Mouse (Mus musculus) T-helper 17 cell (primary cell): ENCODE measurements around the gene Enkur.
"Not testable (repeated sequence)": the region's sequence is repeated elsewhere in the genome, so short reads cannot be mapped to it uniquely, and the experiment has no call there.

Experiments used
- in situ Hi-C, 2 experiments: fragments of 300-600 bp; cut with MboI, MseI; formaldehyde crosslinking; loops; 1 replicate in 1 of 2; 2 replicates in 1 of 2; pipeline ENCODE4 v1.15.1; 2025; ENCODE audit warnings: high pct_unique_total_duplicates in 2 of 2

Gene Enkur

DNA sequence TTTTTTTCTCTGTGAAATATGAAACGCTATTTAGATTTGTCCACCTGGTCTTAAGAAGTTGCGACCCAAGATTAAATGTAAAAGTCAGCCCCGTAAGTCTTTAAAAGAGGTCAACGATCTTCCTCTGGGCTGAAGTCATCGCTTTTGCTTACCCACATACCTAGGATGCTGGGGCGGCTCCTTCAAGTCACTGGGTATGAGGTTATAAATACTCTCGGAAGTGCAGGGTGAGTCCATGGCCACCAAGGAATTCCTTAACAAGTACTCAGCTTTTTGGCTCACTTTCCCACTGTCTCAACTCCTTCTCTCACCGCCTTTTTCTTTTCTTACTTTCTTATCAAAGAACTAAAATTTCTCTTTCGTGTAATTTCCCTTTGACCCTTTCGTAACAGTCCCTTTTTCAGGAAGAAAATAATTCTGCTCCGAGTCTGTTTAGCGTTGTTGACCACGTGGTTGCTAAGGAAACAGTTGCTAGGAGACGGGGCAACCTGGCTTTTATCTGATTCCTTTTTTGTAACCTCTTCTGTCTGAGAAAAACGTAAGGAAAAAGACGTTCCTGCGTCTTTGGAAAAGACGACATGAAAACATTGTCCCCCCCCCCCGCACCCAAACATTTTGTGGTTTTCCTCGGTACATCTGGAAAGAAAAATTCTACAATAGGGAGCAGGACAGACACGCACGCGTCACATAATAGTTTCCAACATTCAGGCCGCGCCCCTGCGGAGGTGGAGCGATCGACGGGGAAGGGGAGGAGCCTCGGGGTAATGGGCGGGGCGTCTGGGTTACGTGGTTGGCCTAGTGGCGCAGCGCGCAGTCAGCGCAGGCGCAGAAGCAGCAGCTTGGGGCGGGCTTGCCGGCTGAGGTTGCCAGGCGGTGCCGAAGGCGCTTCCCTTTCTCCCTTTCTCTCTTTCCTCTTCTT, at the start of gene Enkur, which contains the start of gene Thnsl1:
TSS of gene Enkur (minus strand) at position 454 of the 919 bp plus-strand sequence.
TSS of gene Thnsl1 (plus strand) at position 813 of the 919 bp plus-strand sequence.
- in situ Hi-C loops, result loop anchor here (5.0 to 25.0 kb wide), 4 partner anchors 238 to 1582 kb away; partner anchors contain the start of gene Arhgap21 (in 2 of the 2)

- in situ Hi-C loops, result no loop called here
Observed at GRCm38 (mm10) chr2:21254308-21254707, 49.1 kb upstream of the Enkur start.

GRCm38 (mm10) chr2:21253644-21254043, 48.5 kb upstream of the Enkur start:
- in situ Hi-C loops, result no loop called here

GRCm38 (mm10) chr2:21245477-21246102, 40.4 kb upstream of the Enkur start:
- in situ Hi-C loops, result no loop called here

- in situ Hi-C loops, result no loop called here
Observed at GRCm38 (mm10) chr2:21244986-21245385, 39.8 kb upstream of the Enkur start.

GRCm38 (mm10) chr2:21244104-21244503, 38.9 kb upstream of the Enkur start:
- in situ Hi-C loops, result not testable (repeated sequence)

DNA sequence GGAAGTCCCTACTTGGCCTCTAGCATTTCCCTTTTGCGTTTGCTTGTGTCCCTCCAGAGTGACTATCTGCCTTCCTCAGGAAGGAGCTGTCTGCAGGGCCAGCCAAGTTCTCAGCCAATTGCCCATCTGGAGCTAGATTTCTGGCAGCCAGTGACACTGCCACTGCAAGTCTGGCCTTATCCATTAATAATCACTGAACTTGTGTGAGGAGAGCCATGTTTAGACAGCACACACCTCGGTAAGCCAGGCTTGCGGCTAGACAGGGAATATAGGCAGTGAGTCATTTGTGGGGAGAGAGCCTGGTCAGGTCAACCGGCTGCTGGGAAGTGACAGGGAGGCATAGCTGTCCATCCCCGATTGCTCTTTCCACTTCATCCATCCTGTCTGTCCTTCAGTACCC, 31.7 kb upstream of the Enkur start:
- in situ Hi-C loops, result loop anchor here in 1 of 2 experiments (10.0 kb wide), 1 partner anchor 1178 kb away; no protein-coding TSS in a partner anchor

DNA sequence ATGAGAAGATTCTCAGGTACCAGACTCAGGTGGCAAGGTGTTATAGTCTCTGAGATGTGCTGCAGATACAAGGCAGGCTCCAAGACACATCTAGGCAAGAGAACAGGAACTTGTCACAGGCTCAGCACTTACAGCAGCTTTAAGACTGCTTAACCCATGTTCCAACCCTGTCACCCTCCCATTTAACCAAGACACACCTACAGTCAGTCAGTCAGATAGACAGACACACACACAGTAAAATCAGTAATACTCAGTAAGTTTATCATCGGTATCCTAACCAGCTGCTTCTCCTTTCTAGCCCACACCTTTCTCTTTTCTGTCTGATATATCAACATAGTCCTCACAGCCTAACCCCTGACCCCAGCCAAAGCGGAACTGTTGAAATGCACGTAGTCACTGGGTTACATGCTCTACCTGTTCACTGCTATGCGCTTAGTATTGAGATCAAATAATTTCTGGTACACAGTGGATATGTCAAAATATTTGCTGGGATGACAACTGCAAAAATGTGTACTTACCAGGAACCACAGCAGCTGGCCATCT, 30.8 kb upstream of the Enkur start:
- in situ Hi-C loops, result loop anchor here in 1 of 2 experiments (10.0 kb wide), 1 partner anchor 1179 kb away; no protein-coding TSS in a partner anchor

DNA sequence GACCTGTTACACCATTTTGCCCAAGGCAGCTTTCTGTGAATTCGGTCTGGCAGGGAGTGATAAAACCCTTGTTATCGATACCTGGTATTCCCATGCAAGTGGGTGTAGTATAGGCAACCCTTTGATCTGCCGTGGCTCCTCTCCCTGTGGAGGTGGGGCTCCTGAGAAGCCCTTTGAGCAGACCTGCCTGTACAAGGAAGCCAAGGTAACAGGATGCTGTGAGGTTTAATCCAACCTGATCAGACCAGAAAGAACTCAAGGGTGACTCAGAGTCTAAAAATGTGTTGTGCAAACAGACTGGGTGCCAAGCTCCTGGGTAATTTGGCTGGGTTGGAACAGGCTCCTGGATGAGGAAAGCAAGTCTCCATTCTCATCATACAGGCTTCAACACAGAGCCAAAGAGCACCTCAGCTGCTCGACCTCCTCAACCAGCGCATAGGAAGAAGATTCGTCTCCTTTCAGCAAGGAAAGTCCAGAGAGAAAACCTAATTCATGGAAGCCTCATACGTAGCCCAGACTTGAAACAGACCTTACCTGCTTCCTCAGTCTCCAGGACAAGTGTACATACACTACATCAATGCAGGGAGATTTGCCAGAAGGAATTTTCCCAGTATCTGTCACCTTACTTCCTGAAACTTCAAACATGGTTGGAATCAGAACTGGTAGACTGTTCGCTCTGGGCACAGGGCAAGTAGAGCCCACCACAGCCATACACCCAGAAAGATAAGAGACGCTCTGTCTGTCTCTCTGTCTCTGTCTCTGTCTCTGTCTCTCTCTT, 29.9 kb upstream of the Enkur start:
- in situ Hi-C loops, result loop anchor here in 1 of 2 experiments (10.0 kb wide), 1 partner anchor 1180 kb away; no protein-coding TSS in a partner anchor

DNA sequence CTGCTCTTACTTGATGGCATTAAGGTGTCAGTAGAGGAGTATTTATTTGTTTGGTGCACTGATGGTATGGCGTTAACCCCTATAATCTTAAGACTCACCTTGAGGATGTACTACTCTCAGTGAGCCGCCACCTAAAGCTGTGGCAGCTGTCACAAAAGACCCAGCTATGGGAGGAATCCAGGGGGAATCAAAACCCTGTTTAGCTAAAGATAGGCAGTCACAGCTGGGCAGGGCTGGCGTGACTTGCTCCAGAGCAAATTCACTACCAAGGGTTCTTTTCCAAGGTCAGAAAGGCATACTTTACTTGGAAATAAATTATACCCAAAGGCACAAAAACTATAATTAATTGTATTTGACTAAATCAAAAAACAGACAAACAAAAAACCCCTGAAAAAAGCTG, 26.0 kb upstream of the Enkur start:
- in situ Hi-C loops, result loop anchor here in 1 of 2 experiments (10.0 kb wide), 1 partner anchor 1184 kb away; no protein-coding TSS in a partner anchor

DNA sequence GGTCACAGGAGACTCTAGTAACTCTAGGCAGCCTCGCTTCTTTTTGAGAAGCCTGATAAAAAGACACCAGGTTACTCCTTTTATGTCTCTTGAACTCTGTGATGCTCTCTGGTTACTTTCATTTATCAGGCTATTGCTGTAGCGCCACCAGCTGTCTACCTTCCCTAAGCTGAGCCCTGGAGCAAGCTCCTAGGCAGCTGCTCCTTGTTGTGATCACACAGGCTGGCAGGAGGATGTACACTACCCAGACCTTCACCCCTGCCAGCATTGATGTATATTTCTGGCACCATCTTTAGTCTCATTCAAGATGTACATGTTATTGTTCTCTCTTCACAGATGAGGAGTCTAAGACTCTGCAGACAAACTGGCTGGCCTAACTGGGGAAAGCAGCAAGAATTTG, 25.1 kb upstream of the Enkur start:
- in situ Hi-C loops, result loop anchor here in 1 of 2 experiments (10.0 kb wide), 1 partner anchor 1185 kb away; no protein-coding TSS in a partner anchor

- in situ Hi-C loops, result loop anchor here in 1 of 2 experiments (10.0 to 25.0 kb wide), 2 partner anchors 1565 to 1822 kb away; partner anchors contain the start of gene Abi1
Observed at GRCm38 (mm10) chr2:21222453-21223384, 17.6 kb upstream of the Enkur start.

- in situ Hi-C loops, result loop anchor here in 1 of 2 experiments (25.0 kb wide), 1 partner anchor 1572 kb away; no protein-coding TSS in a partner anchor
Observed at GRCm38 (mm10) chr2:21215284-21215683, 10.1 kb upstream of the Enkur start.

GRCm38 (mm10) chr2:21214322-21214721, 9.2 kb upstream of the Enkur start:
- in situ Hi-C loops, result loop anchor here in 1 of 2 experiments (25.0 kb wide), 1 partner anchor 1573 kb away; no protein-coding TSS in a partner anchor

- in situ Hi-C loops, result loop anchor here in 1 of 2 experiments (25.0 kb wide), 1 partner anchor 1576 kb away; no protein-coding TSS in a partner anchor
Observed at GRCm38 (mm10) chr2:21211361-21211760, 6.2 kb upstream of the Enkur start.

- in situ Hi-C loops, result loop anchor here (5.0 to 25.0 kb wide), 4 partner anchors 239 to 1581 kb away; partner anchors contain the start of gene Arhgap21 (in 2 of the 2)
Observed at GRCm38 (mm10) chr2:21206278-21206677, 1.1 kb upstream of the Enkur start.

GRCm38 (mm10) chr2:21205831-21206159, 630 bp upstream of the Enkur start:
- in situ Hi-C loops, result loop anchor here (5.0 to 25.0 kb wide), 4 partner anchors 238 to 1582 kb away; partner anchors contain the start of gene Arhgap21 (in 2 of the 2)

GRCm38 (mm10) chr2:21202754-21203153, 2.4 kb downstream of the Enkur start:
- in situ Hi-C loops, result loop anchor here (10.0 to 25.0 kb wide), 2 partner anchors 1568 to 1585 kb away; no protein-coding TSS in a partner anchor

- in situ Hi-C loops, result no loop called here
Observed at GRCm38 (mm10) chr2:21199051-21199450, 6.1 kb downstream of the Enkur start.
